Mouse (Mus musculus): ENCODE results near the gene Sestd1. TPM values are rescaled to one million over a fixed set of nuclear protein-coding genes. Genes with fewer than 3 reads are reported as not detected.

Sestd1 gene
- polyA plus RNA-seq, 1 experiment from 2014 or later: 27.2 TPM

DNA sequence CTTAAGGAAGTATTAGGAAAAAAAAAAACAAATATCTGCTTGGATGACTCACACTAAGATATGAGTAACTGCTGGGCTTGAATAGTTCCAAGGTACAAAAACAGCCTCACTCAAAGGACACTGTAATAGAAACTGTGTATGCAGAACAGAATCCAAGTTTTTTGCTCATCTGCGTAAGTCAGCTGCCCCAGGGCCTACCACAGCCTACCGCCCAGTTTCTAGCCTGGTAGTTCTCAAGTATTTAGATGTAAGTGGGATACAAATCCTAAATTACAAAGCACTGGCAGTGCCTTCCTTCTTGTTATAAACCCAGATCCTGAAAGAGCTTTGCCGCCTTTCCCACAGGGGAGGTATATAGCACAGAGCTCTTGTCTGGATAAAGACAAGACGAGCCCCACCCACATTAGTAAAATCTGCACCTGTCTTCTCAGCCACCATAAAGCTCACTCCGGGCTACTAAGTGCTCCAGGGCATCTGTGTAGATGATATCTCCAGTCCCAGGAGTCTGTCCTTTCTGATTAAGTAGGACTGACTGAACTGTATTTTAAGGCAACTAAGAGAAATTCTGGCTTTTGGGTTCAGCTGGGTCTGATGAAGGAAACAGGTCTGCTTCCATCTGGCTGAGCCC is 11.7 kb downstream of the Sestd1 start:
- 88% methylated on average over 5 of the region's 5 CpGs for WGBS
- Histone ChIP-seq H3K4me2 (replicated peaks) (no peak overlapping the region), H3K4me3 (no peak overlapping the region), H3K27me3 (no peaks in the 10 kb centered on the region), H3K36me3 (no peaks in the 10 kb centered on the region), H3K27ac (replicated peaks) (no peak overlapping the region), H3K9me3 (no peaks in the 10 kb centered on the region), H3K4me1 (peaks cover 17% of the 10 kb centered on the region), H3K9ac (replicated peaks) (no peak overlapping the region)
- ATAC-seq (ENCODE audit: low FRiP score, low read depth): no peak

- Histone ChIP-seq H3K9me3 (no peaks in the 10 kb centered on the region), H3K4me1 (peaks cover 24% of the 10 kb centered on the region), H3K27ac (replicated peaks) (no peak overlapping the region), H3K4me3 (no peak overlapping the region), H3K27me3 (no peaks in the 10 kb centered on the region), H3K9ac (replicated peaks) (no peak overlapping the region), H3K4me2 (replicated peaks) (no peak overlapping the region), H3K36me3 (no peaks in the 10 kb centered on the region)
- WGBS: 95% methylated on average over 2 of the region's 2 CpGs
- no peak for ATAC-seq (ENCODE audit: low FRiP score, low read depth)
Measured at GRCm38 (mm10) chr2:77266931-77267330, 13.5 kb downstream of the Sestd1 start.

- ATAC-seq (ENCODE audit: low FRiP score, low read depth): no peak
- Histone ChIP-seq H3K9me3 (no peaks in the 10 kb centered on the region), H3K27ac (replicated peaks) (no peak overlapping the region), H3K9ac (replicated peaks) (no peak overlapping the region), H3K36me3 (no peaks in the 10 kb centered on the region), H3K4me2 (replicated peaks) (no peak overlapping the region), H3K27me3 (no peaks in the 10 kb centered on the region), H3K4me1 (peaks cover 24% of the 10 kb centered on the region), H3K4me3 (no peak overlapping the region)
- WGBS: 84% methylated on average over 3 of the region's 3 CpGs
Measured at GRCm38 (mm10) chr2:77266011-77266410, 14.4 kb downstream of the Sestd1 start.

DNA sequence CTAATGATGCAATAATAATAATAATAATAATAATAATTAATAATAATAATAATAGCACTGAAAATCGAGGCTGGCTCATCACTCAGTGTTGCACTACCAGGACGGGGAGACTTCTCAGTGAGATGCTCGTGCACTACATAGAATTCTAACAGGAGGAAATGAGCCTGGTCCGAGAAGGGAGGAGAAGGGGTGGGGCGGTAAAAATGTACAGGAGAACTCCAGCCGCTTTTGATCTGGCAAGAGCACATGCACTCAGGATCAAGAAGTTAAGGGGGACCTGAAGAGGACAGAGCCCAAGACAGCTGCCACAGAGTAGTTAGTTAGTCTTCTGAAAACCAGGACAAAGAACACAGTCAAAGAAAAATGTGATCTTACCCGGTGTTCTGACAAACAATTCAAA is 15.1 kb downstream of the Sestd1 start:
- WGBS: 79% methylated on average over 7 of the region's 7 CpGs
- Histone ChIP-seq H3K27ac (replicated peaks) (no peak overlapping the region), H3K4me3 (no peak overlapping the region)

GRCm38 (mm10) chr2:77264550-77264949 is 15.8 kb downstream of the Sestd1 start:
- ATAC-seq (ENCODE audit: low FRiP score, low read depth): no peak
- no peak overlapping the region for H3K4me2 ChIP-seq (replicated peaks)
- no peaks in the 10 kb centered on the region for H3K27me3 ChIP-seq
- 84% methylated on average over 6 of the region's 6 CpGs for WGBS
- no peak overlapping the region for H3K4me3 ChIP-seq
- no peaks in the 10 kb centered on the region for H3K9me3 ChIP-seq
- H3K9ac ChIP-seq (replicated peaks): no peak overlapping the region
- no peak overlapping the region for H3K27ac ChIP-seq (replicated peaks)
- no peaks in the 10 kb centered on the region for H3K36me3 ChIP-seq
- H3K4me1 ChIP-seq: peaks cover 24% of the 10 kb centered on the region

More for the DNA sequence above, 15.1 kb downstream of the Sestd1 start:
- ATAC-seq (ENCODE audit: low FRiP score, low read depth): no peak
- H3K36me3 ChIP-seq: no peaks in the 10 kb centered on the region
- no peak overlapping the region for H3K4me2 ChIP-seq (replicated peaks)
- H3K9ac ChIP-seq (replicated peaks): no peak overlapping the region
- H3K27me3 ChIP-seq: no peaks in the 10 kb centered on the region
- no peaks in the 10 kb centered on the region for H3K9me3 ChIP-seq
- peaks cover 24% of the 10 kb centered on the region for H3K4me1 ChIP-seq

DNA sequence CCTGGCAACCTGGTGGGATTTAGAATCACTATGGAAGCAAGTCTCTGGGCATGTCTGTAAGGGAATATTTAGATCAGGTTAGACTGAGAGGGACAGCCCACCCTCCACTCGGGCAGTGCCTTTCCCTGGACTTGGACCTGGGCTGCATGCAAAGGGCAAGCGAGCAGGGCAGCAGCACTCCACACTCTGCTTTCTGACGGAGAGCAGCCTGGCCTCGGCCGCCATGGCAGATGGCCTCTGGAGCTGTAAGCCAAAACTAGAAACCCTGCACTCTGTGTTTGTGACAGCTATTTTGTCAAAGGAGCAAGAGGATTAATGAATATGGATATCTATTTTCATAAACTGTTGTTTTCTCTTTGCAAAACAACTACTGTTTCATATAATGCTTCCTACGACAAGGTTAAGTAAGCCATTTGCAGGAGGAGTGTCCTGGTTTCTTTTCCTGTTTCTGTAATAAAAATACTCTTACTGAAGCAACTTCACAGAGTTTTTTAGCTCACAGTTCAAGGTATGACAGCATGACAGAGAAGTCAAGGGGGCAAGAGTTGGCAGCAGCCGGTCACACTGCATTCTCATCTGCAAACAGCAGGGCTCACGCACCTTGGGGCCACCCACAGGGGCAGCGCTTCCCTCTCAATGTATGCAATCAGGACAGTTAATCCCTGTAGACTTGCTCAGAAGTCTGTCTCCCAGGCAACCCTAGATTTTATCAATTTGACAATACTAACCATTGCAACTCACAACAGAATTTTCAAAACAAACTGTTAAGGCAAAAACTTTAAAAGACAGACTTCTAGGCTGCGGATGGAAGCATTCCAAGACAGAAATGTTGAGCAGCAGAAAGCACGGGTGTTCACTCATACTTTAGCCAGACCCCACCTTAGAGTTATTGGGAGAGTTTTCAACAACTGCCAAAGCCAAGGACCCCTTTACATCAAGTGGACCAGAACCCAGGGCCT is 16.6 kb downstream of the Sestd1 start:
- Histone ChIP-seq H3K4me3 (no peak overlapping the region), H3K9me3 (no peaks in the 10 kb centered on the region), H3K27ac (replicated peaks) (no peak overlapping the region), H3K36me3 (no peaks in the 10 kb centered on the region), H3K4me1 (peaks cover 18% of the 10 kb centered on the region), H3K9ac (replicated peaks) (no peak overlapping the region), H3K4me2 (replicated peaks) (no peak overlapping the region), H3K27me3 (no peaks in the 10 kb centered on the region)
- 45% methylated on average over 11 of the region's 11 CpGs for WGBS
- no peak for ATAC-seq (ENCODE audit: low FRiP score, low read depth)

GRCm38 (mm10) chr2:77260134-77260533 is 20.3 kb downstream of the Sestd1 start:
- H3K9me3 ChIP-seq: no peaks in the 10 kb centered on the region
- no peak overlapping the region for H3K4me3 ChIP-seq
- H3K9ac ChIP-seq (replicated peaks): no peak overlapping the region
- no peak overlapping the region for H3K27ac ChIP-seq (replicated peaks)
- H3K4me1 ChIP-seq: peaks cover 27% of the 10 kb centered on the region
- WGBS: 89% methylated on average over 4 of the region's 4 CpGs
- no peak for ATAC-seq (ENCODE audit: low FRiP score, low read depth)
- no peaks in the 10 kb centered on the region for H3K36me3 ChIP-seq
- no peaks in the 10 kb centered on the region for H3K27me3 ChIP-seq
- no peak overlapping the region for H3K4me2 ChIP-seq (replicated peaks)

- Histone ChIP-seq H3K4me3 (no peak overlapping the region), H3K9me3 (no peaks in the 10 kb centered on the region), H3K27ac (replicated peaks) (no peak overlapping the region), H3K4me2 (replicated peaks) (no peak overlapping the region), H3K27me3 (no peaks in the 10 kb centered on the region), H3K9ac (replicated peaks) (no peak overlapping the region), H3K36me3 (no peaks in the 10 kb centered on the region), H3K4me1 (peaks cover 14% of the 10 kb centered on the region)
- ATAC-seq (ENCODE audit: low FRiP score, low read depth): no peak
- WGBS: 87% methylated on average over 6 of the region's 6 CpGs
Measured at GRCm38 (mm10) chr2:77253227-77253626, 27.2 kb downstream of the Sestd1 start.

- H3K27me3 ChIP-seq: no peaks in the 10 kb centered on the region
- no peak for ATAC-seq (ENCODE audit: low FRiP score, low read depth)
- H3K4me1 ChIP-seq: peaks cover 7% of the 10 kb centered on the region; the same call in 1 of the 2 replicates
- 96% methylated on average over 6 of the region's 6 CpGs for WGBS
- H3K9me3 ChIP-seq: no peaks in the 10 kb centered on the region
- no peak overlapping the region for H3K9ac ChIP-seq (replicated peaks)
- no peak overlapping the region for H3K4me2 ChIP-seq (replicated peaks)
- no peak overlapping the region for H3K4me3 ChIP-seq
- H3K27ac ChIP-seq (replicated peaks): no peak overlapping the region
- no peaks in the 10 kb centered on the region for H3K36me3 ChIP-seq
Measured at GRCm38 (mm10) chr2:77251736-77252135, 28.7 kb downstream of the Sestd1 start.

DNA sequence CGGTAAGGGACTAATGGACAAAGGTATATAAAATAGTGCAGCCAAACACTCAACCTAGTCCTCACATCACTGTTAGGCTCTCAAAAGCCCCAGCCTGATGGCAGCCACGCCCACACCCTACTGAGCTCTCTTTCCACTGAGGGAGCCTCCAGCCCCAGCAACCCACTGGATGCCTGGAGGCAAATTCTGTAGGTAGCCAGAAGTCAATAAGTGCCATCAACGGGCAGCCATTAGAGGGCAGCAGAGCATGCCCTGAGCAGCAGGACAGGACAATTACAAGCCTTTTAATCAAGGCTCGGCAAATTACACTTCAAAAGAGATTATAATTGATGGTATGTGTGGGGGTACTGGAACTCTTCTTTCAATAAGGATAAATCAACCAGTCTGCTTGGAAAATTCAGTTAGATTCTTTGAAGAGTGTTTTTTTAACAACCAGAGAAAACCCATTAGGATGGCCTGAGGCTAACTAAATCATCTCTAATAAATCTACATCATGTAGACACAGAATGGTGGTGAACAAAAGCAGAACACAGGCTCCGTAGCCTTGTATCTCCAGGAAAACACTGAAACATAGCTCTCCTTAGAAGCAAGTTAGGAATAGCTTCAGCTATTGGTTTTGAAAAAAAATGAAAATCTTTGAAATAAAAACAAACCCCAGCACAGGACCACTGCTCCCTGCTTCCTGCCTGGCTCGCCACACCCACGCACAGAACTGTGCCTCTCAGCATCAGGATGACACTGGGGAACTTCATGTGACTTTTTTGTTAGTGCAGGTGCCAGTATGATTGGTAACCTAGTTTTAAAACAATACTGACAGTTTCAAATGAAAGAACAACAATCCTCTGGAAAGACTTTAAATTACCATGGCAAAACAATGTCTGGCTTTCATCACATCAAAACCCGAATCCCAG is 30.4 kb downstream of the Sestd1 start:
- WGBS: 45% methylated on average over 8 of the region's 8 CpGs
- ATAC-seq (ENCODE audit: low FRiP score, low read depth): peak; percentile 58; the same call in 1 of the 2 replicates
- Histone ChIP-seq H3K36me3 (no peaks in the 10 kb centered on the region), H3K9ac (replicated peaks) (no peak overlapping the region), H3K4me2 (replicated peaks) (no peak overlapping the region), H3K4me1 (peaks cover 12% of the 10 kb centered on the region; the same call in 1 of the 2 replicates), H3K27ac (replicated peaks) (no peak overlapping the region; the same call in 1 of the 2 replicates), H3K4me3 (no peak overlapping the region), H3K27me3 (no peaks in the 10 kb centered on the region), H3K9me3 (no peaks in the 10 kb centered on the region)

GRCm38 (mm10) chr2:77248416-77248815 is 32.0 kb downstream of the Sestd1 start:
- WGBS: 95% methylated on average over 1 of the region's 1 CpGs
- Histone ChIP-seq H3K9me3 (no peaks in the 10 kb centered on the region), H3K27ac (replicated peaks) (no peak overlapping the region), H3K4me3 (no peak overlapping the region), H3K27me3 (no peaks in the 10 kb centered on the region), H3K9ac (replicated peaks) (no peak overlapping the region), H3K36me3 (peaks cover 13% of the 10 kb centered on the region; the same call in 1 of the 2 replicates), H3K4me2 (replicated peaks) (no peak overlapping the region), H3K4me1 (peaks cover 12% of the 10 kb centered on the region; the same call in 1 of the 2 replicates)
- no peak for ATAC-seq (ENCODE audit: low FRiP score, low read depth)

Data from midbrain, embryonic 12.5 days (tissue).